Mouse (Mus musculus): ENCODE measurements at regions not wholly inside any gene's neighbourhood (a gene's known extent, or its start where the extent isn't known, plus 50 kb on each side); places are given as distances from the start of the nearest gene placed in this dataset.

GRCm38 (mm10) chr10:67715046-67715445, 166.3 kb upstream of the Ado start:
- TF ChIP-seq CTCF (IDR thresholded peaks at IDR 0.05; ENCODE audit: low read depth): no peak
- TF ChIP-seq EP300 (IDR thresholded peaks at IDR 0.05; ENCODE audit: low read depth): no peak
